Mouse (Mus musculus) liver, embryonic 14.5 days (tissue): ENCODE measurements around the gene Msi2.

Experiments
- CTCF ChIP-seq: IDR thresholded peaks from 2 replicates; pipeline ENCODE4 v1.5.1; 2016; ENCODE audit warnings: antibody characterized with exemption, low read depth, control low read depth
- EP300 ChIP-seq: IDR thresholded peaks from 2 replicates; pipeline ENCODE4 v1.6.1; 2016; ENCODE audit warnings: antibody characterized with exemption, low read depth

- no peak for TF ChIP-seq EP300
- no peak for TF ChIP-seq CTCF
These were observed 124.3 kb downstream of the Msi2 start for GRCm38 (mm10) chr11:88594010-88594409.
